Mouse (Mus musculus): ENCODE results near the gene Gm21983.

DNA sequence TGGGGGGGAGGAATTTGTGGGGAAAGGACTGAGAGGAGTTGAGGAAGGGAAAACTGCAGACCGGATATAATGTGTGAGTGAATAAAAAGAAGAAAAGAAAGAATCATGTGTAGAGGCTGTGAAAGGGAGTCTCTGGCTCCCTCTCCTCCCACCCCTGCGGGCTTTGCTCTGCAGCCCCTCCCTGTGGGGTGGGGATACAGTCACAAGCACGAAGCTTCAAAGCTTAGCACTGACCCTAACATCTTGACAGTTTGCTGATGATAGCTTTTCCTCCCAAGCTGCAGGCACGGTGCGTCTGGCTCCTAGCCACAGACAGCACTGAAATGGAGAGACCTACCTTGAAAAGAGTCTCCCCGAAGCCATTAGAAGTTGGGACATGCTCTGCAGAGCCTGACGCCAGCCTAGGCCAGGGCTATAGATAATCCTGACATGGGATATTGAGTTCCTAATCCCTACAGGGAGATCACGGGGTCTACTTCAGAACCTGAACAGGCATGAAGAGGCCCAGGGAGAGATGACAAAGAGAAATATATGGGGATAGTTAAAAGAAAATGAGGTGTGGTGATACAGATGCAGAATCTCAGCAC lies 44.4 kb downstream of the Gm21983 start:
- TF ChIP-seq POLR2A (IDR thresholded peaks at IDR 0.05; ENCODE audit: control insufficient read depth, low read depth, low read length) (no peak), CTCF (IDR thresholded peaks at IDR 0.05; ENCODE audit: control insufficient read depth, insufficient read depth, insufficient replicate concordance, low read depth, low read length) (no peak)

Data from testis, adult 2 months (tissue).